Mouse (Mus musculus): Measurements from ENCODE around the gene 4930432K21Rik. TPM values are rescaled to one million over a fixed set of nuclear protein-coding genes. Genes with fewer than 3 reads are reported as not detected.
A peak's percentile ranks its signal among the peaks of the same experiment; 100 is the strongest.

The 4930432K21Rik gene
- polyA plus RNA-seq, 1 experiment: 0.72 TPM

GRCm38 (mm10) chr8:84179946-84180345 is 32.1 kb downstream of the 4930432K21Rik start:
- Histone ChIP-seq H3K27me3 (replicated peaks) (peaks cover 29% of the 10 kb centered on the region), H3K9me3 (peaks cover 5% of the 10 kb centered on the region; the same call in 1 of the 2 replicates), H3K36me3 (replicated peaks; ENCODE audit: low read length) (no peaks in the 10 kb centered on the region), H3K4me1 (peaks cover 51% of the 10 kb centered on the region), H3K4me3 (replicated peaks) (no peak overlapping the region)
- TF ChIP-seq FLI1 (IDR thresholded peaks at IDR 0.05; ENCODE audit: low read length) (no peak), GATA1 (IDR thresholded peaks at IDR 0.05; ENCODE audit: borderline replicate concordance, low read length) (no peak)

- H3K36me3 ChIP-seq (replicated peaks; ENCODE audit: low read length): peaks cover 3% of the 10 kb centered on the region
- peaks cover 51% of the 10 kb centered on the region for H3K4me1 ChIP-seq
- no peak overlapping the region for H3K4me3 ChIP-seq (replicated peaks)
- no peak for TF ChIP-seq GATA1 (IDR thresholded peaks at IDR 0.05; ENCODE audit: borderline replicate concordance, low read length)
- no peak for TF ChIP-seq FLI1 (IDR thresholded peaks at IDR 0.05; ENCODE audit: low read length)
- H3K9me3 ChIP-seq: peaks cover 9% of the 10 kb centered on the region; the same call in 1 of the 2 replicates
- peaks cover 33% of the 10 kb centered on the region for H3K27me3 ChIP-seq (replicated peaks)
Measured at GRCm38 (mm10) chr8:84180530-84181190, 32.8 kb downstream of the 4930432K21Rik start.

- Histone ChIP-seq H3K27me3 (replicated peaks) (peaks cover 33% of the 10 kb centered on the region), H3K36me3 (replicated peaks; ENCODE audit: low read length) (peaks cover 3% of the 10 kb centered on the region), H3K4me1 (peaks cover 61% of the 10 kb centered on the region), H3K4me3 (replicated peaks) (peak overlapping the region; percentile 92), H3K9me3 (peaks cover 9% of the 10 kb centered on the region; the same call in 1 of the 2 replicates)
- TF ChIP-seq FLI1 (IDR thresholded peaks at IDR 0.05; ENCODE audit: low read length) (no peak), GATA1 (IDR thresholded peaks at IDR 0.05; ENCODE audit: borderline replicate concordance, low read length) (no peak)
Measured at GRCm38 (mm10) chr8:84182833-84183232, 35.0 kb downstream of the 4930432K21Rik start.

- peaks cover 9% of the 10 kb centered on the region; the same call in 1 of the 2 replicates for H3K9me3 ChIP-seq
- peaks cover 3% of the 10 kb centered on the region for H3K36me3 ChIP-seq (replicated peaks; ENCODE audit: low read length)
- peak overlapping the region; percentile 92 for H3K4me3 ChIP-seq (replicated peaks)
- peaks cover 31% of the 10 kb centered on the region for H3K27me3 ChIP-seq (replicated peaks)
- TF ChIP-seq GATA1 (IDR thresholded peaks at IDR 0.05; ENCODE audit: borderline replicate concordance, low read length) (no peak), FLI1 (IDR thresholded peaks at IDR 0.05; ENCODE audit: low read length) (no peak)
- peaks cover 62% of the 10 kb centered on the region for H3K4me1 ChIP-seq
Measured at GRCm38 (mm10) chr8:84183261-84184084, 35.6 kb downstream of the 4930432K21Rik start.

GRCm38 (mm10) chr8:84184085-84185043 is 36.5 kb downstream of the 4930432K21Rik start:
- TF ChIP-seq GATA1 (IDR thresholded peaks at IDR 0.05; ENCODE audit: borderline replicate concordance, low read length): no peak
- no peak for TF ChIP-seq FLI1 (IDR thresholded peaks at IDR 0.05; ENCODE audit: low read length)
- H3K4me3 ChIP-seq (replicated peaks): peak overlapping the region; percentile 92

GRCm38 (mm10) chr8:84185117-84185516 is 37.3 kb downstream of the 4930432K21Rik start, which contains the start of gene Nanos3:
TSS of gene Nanos3 (minus strand) at chr8:84185217.
- TF ChIP-seq FLI1 (IDR thresholded peaks at IDR 0.05; ENCODE audit: low read length) (no peak), GATA1 (IDR thresholded peaks at IDR 0.05; ENCODE audit: borderline replicate concordance, low read length) (no peak)
- H3K4me1 ChIP-seq: peaks cover 66% of the 10 kb centered on the region
- peaks cover 31% of the 10 kb centered on the region for H3K27me3 ChIP-seq (replicated peaks)
- H3K36me3 ChIP-seq (replicated peaks; ENCODE audit: low read length): peaks cover 3% of the 10 kb centered on the region
- peaks cover 9% of the 10 kb centered on the region; the same call in 1 of the 2 replicates for H3K9me3 ChIP-seq
- H3K4me3 ChIP-seq (replicated peaks): peak within 1 kb of the TSS; percentile 92

More at GRCm38 (mm10) chr8:84184085-84185043, 36.5 kb downstream of the 4930432K21Rik start:
- H3K27me3 ChIP-seq (replicated peaks): peaks cover 31% of the 10 kb centered on the region
- peaks cover 65% of the 10 kb centered on the region for H3K4me1 ChIP-seq
- H3K36me3 ChIP-seq (replicated peaks; ENCODE audit: low read length): peaks cover 3% of the 10 kb centered on the region
- H3K9me3 ChIP-seq: peaks cover 9% of the 10 kb centered on the region; the same call in 1 of the 2 replicates

GRCm38 (mm10) chr8:84186547-84186946 is 38.7 kb downstream of the 4930432K21Rik start:
- peak overlapping the region; percentile 91 for H3K4me3 ChIP-seq (replicated peaks)
- peaks cover 31% of the 10 kb centered on the region for H3K27me3 ChIP-seq (replicated peaks)
- peaks cover 68% of the 10 kb centered on the region for H3K4me1 ChIP-seq
- TF ChIP-seq FLI1 (IDR thresholded peaks at IDR 0.05; ENCODE audit: low read length) (no peak), GATA1 (IDR thresholded peaks at IDR 0.05; ENCODE audit: borderline replicate concordance, low read length) (no peak)
- peaks cover 9% of the 10 kb centered on the region; the same call in 1 of the 2 replicates for H3K9me3 ChIP-seq
- peaks cover 3% of the 10 kb centered on the region for H3K36me3 ChIP-seq (replicated peaks; ENCODE audit: low read length)

- peaks cover 3% of the 10 kb centered on the region for H3K36me3 ChIP-seq (replicated peaks; ENCODE audit: low read length)
- H3K27me3 ChIP-seq (replicated peaks): peaks cover 31% of the 10 kb centered on the region
- peaks cover 75% of the 10 kb centered on the region for H3K4me1 ChIP-seq
- peaks cover 9% of the 10 kb centered on the region; the same call in 1 of the 2 replicates for H3K9me3 ChIP-seq
- TF ChIP-seq FLI1 (IDR thresholded peaks at IDR 0.05; ENCODE audit: low read length): no peak
- no peak for TF ChIP-seq GATA1 (IDR thresholded peaks at IDR 0.05; ENCODE audit: borderline replicate concordance, low read length)
- peak overlapping the region; percentile 91 for H3K4me3 ChIP-seq (replicated peaks)
Measured at GRCm38 (mm10) chr8:84187065-84187755, 39.4 kb downstream of the 4930432K21Rik start.

Measured in megakaryocyte, embryonic 14.5 days (primary cell).